Mouse (Mus musculus): ENCODE measurements at regions not wholly inside any gene's neighbourhood (a gene's known extent, or its start where the extent isn't known, plus 50 kb on each side); places are given as distances from the start of the nearest gene placed in this dataset.

- Histone ChIP-seq H3K27ac (ENCODE audit: low read depth, low read length) (peak overlapping the region; percentile 46; the same call in 1 of the 2 replicates), H3K9me3 (ENCODE audit: control insufficient read depth, low read length) (no peaks in the 10 kb centered on the region), H3K4me1 (replicated peaks; ENCODE audit: control insufficient read depth, insufficient read depth, low read length) (peaks cover 7% of the 10 kb centered on the region; the same call in 1 of the 2 replicates), H3K27me3 (ENCODE audit: control insufficient read depth, insufficient read depth, low read length) (no peaks in the 10 kb centered on the region), H3K4me2 (ENCODE audit: low read depth, low read length, severe bottlenecking) (no peak overlapping the region), H3K9ac (ENCODE audit: low read length) (no peak overlapping the region), H3K36me3 (ENCODE audit: control insufficient read depth, insufficient read depth, low read length) (no peaks in the 10 kb centered on the region), H3K4me3 (ENCODE audit: low read depth, low read length) (no peak overlapping the region)
- WGBS, result 3% methylated on average over 3 of the region's 3 CpGs
- no peak for DNase-seq (ENCODE audit: low spot score)
- ATAC-seq (replicated peaks; ENCODE audit: low FRiP score), result peak; percentile 64
Observed at GRCm38 (mm10) chr9:90833743-90834539, 528.3 kb upstream of the Zic4 start.

- Histone ChIP-seq H3K4me3 (ENCODE audit: low read depth, low read length) (no peak overlapping the region), H3K4me2 (ENCODE audit: low read depth, low read length, severe bottlenecking) (no peak overlapping the region), H3K36me3 (ENCODE audit: control insufficient read depth, insufficient read depth, low read length) (no peaks in the 10 kb centered on the region), H3K4me1 (replicated peaks; ENCODE audit: control insufficient read depth, insufficient read depth, low read length) (peaks cover 7% of the 10 kb centered on the region; the same call in 1 of the 2 replicates), H3K27ac (ENCODE audit: low read depth, low read length) (no peak overlapping the region), H3K27me3 (ENCODE audit: control insufficient read depth, insufficient read depth, low read length) (no peaks in the 10 kb centered on the region), H3K9me3 (ENCODE audit: control insufficient read depth, low read length) (no peaks in the 10 kb centered on the region), H3K9ac (ENCODE audit: low read length) (no peak overlapping the region)
- ATAC-seq (replicated peaks; ENCODE audit: low FRiP score) (peak; percentile 66), DNase-seq (ENCODE audit: low spot score) (no peak)
- WGBS, result 21% methylated on average over 6 of the region's 6 CpGs
Observed at GRCm38 (mm10) chr9:90838184-90838926, 523.9 kb upstream of the Zic4 start.

- no peak for ATAC-seq (replicated peaks; ENCODE audit: low FRiP score)
- H3K27ac ChIP-seq (ENCODE audit: low read depth, low read length), result no peak overlapping the region
- H3K4me2 ChIP-seq (ENCODE audit: low read depth, low read length, severe bottlenecking), result no peak overlapping the region
- DNase-seq (ENCODE audit: low spot score), result no peak
- no peaks in the 10 kb centered on the region for H3K9me3 ChIP-seq (ENCODE audit: control insufficient read depth, low read length)
- no peaks in the 10 kb centered on the region for H3K27me3 ChIP-seq (ENCODE audit: control insufficient read depth, insufficient read depth, low read length)
- H3K4me1 ChIP-seq (replicated peaks; ENCODE audit: control insufficient read depth, insufficient read depth, low read length), result no peaks in the 10 kb centered on the region
- no peak overlapping the region for H3K4me3 ChIP-seq (ENCODE audit: low read depth, low read length)
- no peak overlapping the region for H3K9ac ChIP-seq (ENCODE audit: low read length)
- 92% methylated on average over 5 of the region's 5 CpGs for WGBS
- no peaks in the 10 kb centered on the region for H3K36me3 ChIP-seq (ENCODE audit: control insufficient read depth, insufficient read depth, low read length)
Observed at GRCm38 (mm10) chr9:90851044-90851443, 511.2 kb upstream of the Zic4 start.

- H3K9ac ChIP-seq (ENCODE audit: low read length), result no peak overlapping the region
- no peak overlapping the region for H3K27ac ChIP-seq (ENCODE audit: low read depth, low read length)
- H3K4me3 ChIP-seq (ENCODE audit: low read depth, low read length), result no peak overlapping the region
- no peaks in the 10 kb centered on the region for H3K9me3 ChIP-seq (ENCODE audit: control insufficient read depth, low read length)
- no peaks in the 10 kb centered on the region for H3K4me1 ChIP-seq (replicated peaks; ENCODE audit: control insufficient read depth, insufficient read depth, low read length)
- no peak for ATAC-seq (replicated peaks; ENCODE audit: low FRiP score)
- no peaks in the 10 kb centered on the region for H3K27me3 ChIP-seq (ENCODE audit: control insufficient read depth, insufficient read depth, low read length)
- no peaks in the 10 kb centered on the region for H3K36me3 ChIP-seq (ENCODE audit: control insufficient read depth, insufficient read depth, low read length)
- 52% methylated on average over 5 of the region's 5 CpGs for WGBS
- no peak for DNase-seq (ENCODE audit: low spot score)
- H3K4me2 ChIP-seq (ENCODE audit: low read depth, low read length, severe bottlenecking), result no peak overlapping the region
Observed at GRCm38 (mm10) chr9:90871636-90872035, 490.6 kb upstream of the Zic4 start.

- H3K36me3 ChIP-seq (ENCODE audit: control insufficient read depth, insufficient read depth, low read length), result no peaks in the 10 kb centered on the region
- no peak overlapping the region for H3K4me2 ChIP-seq (ENCODE audit: low read depth, low read length, severe bottlenecking)
- no peak for DNase-seq (ENCODE audit: low spot score)
- WGBS, result 95% methylated on average over 1 of the region's 1 CpGs
- H3K27me3 ChIP-seq (ENCODE audit: control insufficient read depth, insufficient read depth, low read length), result no peaks in the 10 kb centered on the region
- H3K27ac ChIP-seq (ENCODE audit: low read depth, low read length), result no peak overlapping the region
- ATAC-seq (replicated peaks; ENCODE audit: low FRiP score), result no peak
- H3K9me3 ChIP-seq (ENCODE audit: control insufficient read depth, low read length), result no peaks in the 10 kb centered on the region
- H3K4me1 ChIP-seq (replicated peaks; ENCODE audit: control insufficient read depth, insufficient read depth, low read length), result no peaks in the 10 kb centered on the region
- no peak overlapping the region for H3K4me3 ChIP-seq (ENCODE audit: low read depth, low read length)
- no peak overlapping the region for H3K9ac ChIP-seq (ENCODE audit: low read length)
Observed at GRCm38 (mm10) chr9:90884467-90884866, 477.7 kb upstream of the Zic4 start.

GRCm38 (mm10) chr9:90887405-90887804 is 474.8 kb upstream of the Zic4 start:
- Histone ChIP-seq H3K4me1 (replicated peaks; ENCODE audit: control insufficient read depth, insufficient read depth, low read length) (no peaks in the 10 kb centered on the region), H3K36me3 (ENCODE audit: control insufficient read depth, insufficient read depth, low read length) (no peaks in the 10 kb centered on the region), H3K27ac (ENCODE audit: low read depth, low read length) (no peak overlapping the region), H3K4me3 (ENCODE audit: low read depth, low read length) (no peak overlapping the region), H3K9me3 (ENCODE audit: control insufficient read depth, low read length) (no peaks in the 10 kb centered on the region), H3K27me3 (ENCODE audit: control insufficient read depth, insufficient read depth, low read length) (no peaks in the 10 kb centered on the region), H3K4me2 (ENCODE audit: low read depth, low read length, severe bottlenecking) (no peak overlapping the region), H3K9ac (ENCODE audit: low read length) (no peak overlapping the region)
- ATAC-seq (replicated peaks; ENCODE audit: low FRiP score), result no peak
- no peak for DNase-seq (ENCODE audit: low spot score)
- 98% methylated on average over 3 of the region's 3 CpGs for WGBS

GRCm38 (mm10) chr9:90890801-90891200 is 471.4 kb upstream of the Zic4 start:
- Histone ChIP-seq H3K4me1 (replicated peaks; ENCODE audit: control insufficient read depth, insufficient read depth, low read length) (no peaks in the 10 kb centered on the region), H3K9ac (ENCODE audit: low read length) (no peak overlapping the region)
- WGBS, result 91% methylated on average over 4 of the region's 4 CpGs

GRCm38 (mm10) chr9:90892816-90893215 is 469.4 kb upstream of the Zic4 start:
- no peak for ATAC-seq (replicated peaks; ENCODE audit: low FRiP score)
- H3K27me3 ChIP-seq (ENCODE audit: control insufficient read depth, insufficient read depth, low read length), result no peaks in the 10 kb centered on the region

More at GRCm38 (mm10) chr9:90890801-90891200, 471.4 kb upstream of the Zic4 start:
- Histone ChIP-seq H3K36me3 (ENCODE audit: control insufficient read depth, insufficient read depth, low read length) (no peaks in the 10 kb centered on the region), H3K27me3 (ENCODE audit: control insufficient read depth, insufficient read depth, low read length) (no peaks in the 10 kb centered on the region), H3K27ac (ENCODE audit: low read depth, low read length) (no peak overlapping the region), H3K4me3 (ENCODE audit: low read depth, low read length) (no peak overlapping the region), H3K9me3 (ENCODE audit: control insufficient read depth, low read length) (no peaks in the 10 kb centered on the region), H3K4me2 (ENCODE audit: low read depth, low read length, severe bottlenecking) (no peak overlapping the region)
- ATAC-seq (replicated peaks; ENCODE audit: low FRiP score) (no peak), DNase-seq (ENCODE audit: low spot score) (no peak)

More at GRCm38 (mm10) chr9:90892816-90893215, 469.4 kb upstream of the Zic4 start:
- no peaks in the 10 kb centered on the region for H3K36me3 ChIP-seq (ENCODE audit: control insufficient read depth, insufficient read depth, low read length)
- no peaks in the 10 kb centered on the region for H3K9me3 ChIP-seq (ENCODE audit: control insufficient read depth, low read length)
- H3K4me1 ChIP-seq (replicated peaks; ENCODE audit: control insufficient read depth, insufficient read depth, low read length), result no peaks in the 10 kb centered on the region
- no peak overlapping the region for H3K4me3 ChIP-seq (ENCODE audit: low read depth, low read length)
- H3K9ac ChIP-seq (ENCODE audit: low read length), result no peak overlapping the region
- H3K27ac ChIP-seq (ENCODE audit: low read depth, low read length), result no peak overlapping the region
- WGBS, result 76% methylated on average over 1 of the region's 1 CpGs
- DNase-seq (ENCODE audit: low spot score), result no peak
- no peak overlapping the region for H3K4me2 ChIP-seq (ENCODE audit: low read depth, low read length, severe bottlenecking)

Data from forebrain, embryonic 11.5 days (tissue).